8 mouse cellular contexts compared by ENCODE assay signal in genomic region chr9:57655749-57656148, GRCm38 (mm10). TPM values are rescaled to one million over a fixed set of nuclear protein-coding genes. Genes with fewer than 3 reads are reported as not detected.
DNase-seq lines count a peak whose midpoint lies in the region; ATAC-seq lines count a peak whose summit lies in the region.

No protein-coding gene starts in this region.

- H3K27me3 ChIP-seq in hindbrain, embryonic 15.5 days, result no peaks in the 10 kb centered on the region

- peaks cover 11% of the 10 kb centered on the region for H3K4me1 ChIP-seq in hindbrain, embryonic 15.5 days (replicated peaks)

- 3% methylated on average over 11 of the region's 11 CpGs for WGBS in hindbrain, embryonic 15.5 days

- no peak overlapping the region for H3K27ac ChIP-seq in hindbrain, embryonic 15.5 days (replicated peaks)

- H3K36me3 ChIP-seq in hindbrain, embryonic 15.5 days, result no peaks in the 10 kb centered on the region

- DNase-seq in T-cell, adult 2 months (ENCODE audit: low spot score), result peak; percentile 92
- DNase-seq in cerebellum, postnatal 36 days, result peak; percentile 95 to 98
- DNase-seq in frontal cortex, postnatal 36 days (ENCODE audit: low spot score in 2 of 2), result peak; percentile 93
- DNase-seq in layer of hippocampus, postnatal 36 days, result peak; percentile 92 to 94
- DNase-seq in lung, postnatal 36 days, result peak; percentile 97
- peak; percentile 96 for DNase-seq in retina, postnatal 1 day
- peak; percentile 99 for DNase-seq in thymus, postnatal 4 days

- peak; percentile 78 for ATAC-seq in hindbrain, embryonic 15.5 days (ENCODE audit: low FRiP score, low read depth)

- no peaks in the 10 kb centered on the region for H3K9me3 ChIP-seq in hindbrain, embryonic 15.5 days

- no peak overlapping the region for H3K9ac ChIP-seq in hindbrain, embryonic 15.5 days

- no peak overlapping the region for H3K4me3 ChIP-seq in hindbrain, embryonic 15.5 days

- H3K4me2 ChIP-seq in hindbrain, embryonic 15.5 days, result peak overlapping the region; percentile 49

RNA-seq across cellular contexts. Expression of gene Csk, which starts 2.3 kb away (rescaled TPM):
- 36.6 and 44.5 TPM in 2 replicates for polyA plus RNA-seq in hindbrain, embryonic 15.5 days (2015; fragmentation: Nextera tagmentation; extraction: Ambion mirVana)
- 10 to 100 TPM; 35.2 to 41.8 TPM for total RNA-seq in layer of hippocampus, postnatal 36 days (2021)

RNA-seq across cellular contexts. Expression of gene Cyp1a2, which starts 27.8 kb away (rescaled TPM):
- not detected in 2 replicates for polyA plus RNA-seq in hindbrain, embryonic 15.5 days (2015; fragmentation: Nextera tagmentation; extraction: Ambion mirVana)
- not detected for total RNA-seq in layer of hippocampus, postnatal 36 days (2021)

RNA-seq across cellular contexts. Expression of gene Cyp1a1, which starts 32.0 kb away (rescaled TPM):
- 0.05 and 0.19 TPM in 2 replicates for polyA plus RNA-seq in hindbrain, embryonic 15.5 days (2015; fragmentation: Nextera tagmentation; extraction: Ambion mirVana)
- under 1 TPM; 0.12 to 0.15 TPM for total RNA-seq in layer of hippocampus, postnatal 36 days (2021)

RNA-seq across cellular contexts. Expression of gene Lman1l, which starts 35.2 kb away (rescaled TPM):
- not detected in 2 replicates for polyA plus RNA-seq in hindbrain, embryonic 15.5 days (2015; fragmentation: Nextera tagmentation; extraction: Ambion mirVana)
- total RNA-seq in layer of hippocampus, postnatal 36 days (2021), result not detected

RNA-seq across cellular contexts. Expression of gene Cplx3, which starts 49.7 kb away (rescaled TPM):
- polyA plus RNA-seq in hindbrain, embryonic 15.5 days (2015; fragmentation: Nextera tagmentation; extraction: Ambion mirVana), result 0.19 and 1.3 TPM in 2 replicates
- 1 to 10 TPM; 3.6 to 3.7 TPM for total RNA-seq in layer of hippocampus, postnatal 36 days (2021)
